Mouse (Mus musculus) heart, postnatal 10 days (tissue): ENCODE results near the gene Gnat1. TPM values are rescaled to one million over a fixed set of nuclear protein-coding genes. Genes with fewer than 3 reads are reported as not detected.

Experiments
- DNase-seq, 2 experiments: peaks; one replicate each; pipeline ENCODE4 v3.0.0; 2021
- intact Hi-C: fragments of 180-260 bp; cut with DNase I; formaldehyde crosslinking; loops from one replicate; pipeline ENCODE4 v1.15.1; 2025
- total RNA-seq, 2 experiments: library from RNA; stranded (reverse); gene quantifications; 2 replicates each; pipeline ENCODE4 v1.2.3; 2021

The Gnat1 gene
- total RNA-seq, 2 experiments from 2014 or later, result not detected

GRCm38 (mm10) chr9:107702606-107703185 is 23.2 kb upstream of the Gnat1 start:
- intact Hi-C loops, result no loop called here
- DNase-seq, result no peak

GRCm38 (mm10) chr9:107701594-107701993 is 22.1 kb upstream of the Gnat1 start:
- peak; percentile 87 for DNase-seq
- intact Hi-C loops, result no loop called here

GRCm38 (mm10) chr9:107700114-107700571 is 20.6 kb upstream of the Gnat1 start:
- DNase-seq, result peak; percentile 45 to 57
- intact Hi-C loops, result no loop called here

- no peak for DNase-seq
- intact Hi-C loops, result no loop called here
These were observed 20.0 kb upstream of the Gnat1 start for GRCm38 (mm10) chr9:107699376-107699980.

- DNase-seq, result no peak
- intact Hi-C loops, result no loop called here
These were observed 19.2 kb upstream of the Gnat1 start for GRCm38 (mm10) chr9:107698611-107699190.

- no peak for DNase-seq
- intact Hi-C loops, result no loop called here
These were observed 18.5 kb upstream of the Gnat1 start for GRCm38 (mm10) chr9:107697811-107698521.

GRCm38 (mm10) chr9:107696845-107697610 is 17.5 kb upstream of the Gnat1 start:
- intact Hi-C loops, result no loop called here
- DNase-seq, result no peak

GRCm38 (mm10) chr9:107696106-107696479 is 16.6 kb upstream of the Gnat1 start:
- intact Hi-C loops, result no loop called here
- no peak for DNase-seq

GRCm38 (mm10) chr9:107695441-107696105 is 16.1 kb upstream of the Gnat1 start:
- no peak for DNase-seq
- intact Hi-C loops, result no loop called here

GRCm38 (mm10) chr9:107694627-107695026 is 15.1 kb upstream of the Gnat1 start:
- no peak for DNase-seq
- intact Hi-C loops, result no loop called here

- DNase-seq, result no peak
- intact Hi-C loops, result no loop called here
These were observed 14.0 kb upstream of the Gnat1 start for GRCm38 (mm10) chr9:107693433-107693987.

- intact Hi-C loops, result no loop called here
- DNase-seq, result no peak
These were observed 13.3 kb upstream of the Gnat1 start for GRCm38 (mm10) chr9:107692785-107693184.

- DNase-seq, result no peak
- intact Hi-C loops, result no loop called here
These were observed 10.9 kb upstream of the Gnat1 start for GRCm38 (mm10) chr9:107690391-107690790.

- DNase-seq, result no peak
- intact Hi-C loops, result no loop called here
These were observed 9.4 kb upstream of the Gnat1 start for GRCm38 (mm10) chr9:107688939-107689338.

- intact Hi-C loops, result no loop called here
- DNase-seq, result no peak
These were observed 8.9 kb upstream of the Gnat1 start for GRCm38 (mm10) chr9:107688415-107688814.

GRCm38 (mm10) chr9:107685231-107685981 is 5.9 kb upstream of the Gnat1 start:
- intact Hi-C loops, result loop anchor here (1.0 kb wide), 1 partner anchor 53 kb away; no protein-coding TSS in a partner anchor
- DNase-seq, result peak; percentile 71 to 82

- no peak for DNase-seq
- intact Hi-C loops, result no loop called here
These were observed 2.9 kb upstream of the Gnat1 start for GRCm38 (mm10) chr9:107682405-107682804.

GRCm38 (mm10) chr9:107678861-107679260 is 651 bp downstream of the Gnat1 start:
- intact Hi-C loops, result loop anchor here (10.0 kb wide), 1 partner anchor 314 kb away; no protein-coding TSS in a partner anchor
- no peak for DNase-seq
